Comparison of ENCODE assay signal across 9 mouse cellular contexts in the genomic region with DNA sequence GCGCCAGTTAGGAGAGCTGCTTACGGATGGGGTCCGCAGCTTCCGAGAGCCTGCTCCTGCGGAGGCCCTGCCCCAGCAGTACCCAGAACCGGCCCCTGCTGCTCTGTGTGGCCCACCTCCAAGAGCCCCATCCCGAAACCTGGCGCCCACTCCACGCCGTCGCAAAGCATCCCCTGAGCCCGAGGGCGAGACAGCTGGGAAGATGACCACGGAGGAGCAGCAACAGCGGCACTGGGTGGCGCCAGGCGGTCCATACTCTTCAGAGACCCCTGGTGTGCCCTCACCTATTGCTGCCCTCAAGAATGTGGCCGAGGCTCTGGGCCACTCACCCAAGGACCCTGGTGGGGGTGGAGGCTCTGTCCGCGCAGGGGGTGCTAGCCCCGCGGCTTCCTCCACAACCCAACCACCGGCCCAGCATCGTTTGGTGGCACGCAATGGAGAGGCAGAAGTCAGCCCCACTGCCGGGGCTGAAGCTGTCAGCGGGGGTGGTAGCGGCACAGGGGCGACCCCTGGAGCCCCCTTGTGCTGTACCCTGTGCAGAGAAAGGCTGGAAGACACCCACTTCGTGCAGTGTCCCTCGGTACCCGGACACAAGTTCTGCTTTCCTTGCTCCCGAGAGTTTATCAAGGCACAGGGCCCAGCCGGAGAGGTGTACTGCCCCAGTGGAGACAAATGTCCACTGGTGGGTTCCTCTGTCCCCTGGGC. TPM values are rescaled to one million over a fixed set of nuclear protein-coding genes. Genes with fewer than 3 reads are reported as not detected.
DNase-seq lines count a peak whose midpoint lies in the region; ATAC-seq and TF ChIP-seq lines count a peak whose summit lies in the region.
"Had no signal": no experiment of that assay in that cellular context is flagged by ENCODE, and none has a peak within 500 bp of the region (broad histone marks: within the 10 kb centered on the region; RNA-seq: fewer than 3 reads in every experiment).

No protein-coding gene starts in this region.

- TF ChIP-seq CTCF in hindbrain, postnatal 0 days (IDR thresholded peaks at IDR 0.05; ENCODE audit: low read depth) = no peak
- TF ChIP-seq CTCF in midbrain, postnatal 0 days (IDR thresholded peaks at IDR 0.05) = no peak

- no peaks in the 10 kb centered on the region for H3K27me3 ChIP-seq in heart, embryonic 16.5 days (ENCODE audit: control insufficient read depth, insufficient read depth, low read length)
- H3K27me3 ChIP-seq in embryonic facial prominence, embryonic 11.5 days (ENCODE audit: control insufficient read depth, insufficient read depth, low read length) = no peaks in the 10 kb centered on the region
- H3K27me3 ChIP-seq in hindbrain, postnatal 0 days (ENCODE audit: insufficient read depth, low read length) = no peaks in the 10 kb centered on the region
- H3K27me3 ChIP-seq in midbrain, postnatal 0 days (ENCODE audit: insufficient read depth, low read length) = no peaks in the 10 kb centered on the region

- H3K36me3 ChIP-seq in heart, embryonic 16.5 days (ENCODE audit: control insufficient read depth, insufficient read depth) = peaks cover 19% of the 10 kb centered on the region
- peaks cover 7% of the 10 kb centered on the region for H3K36me3 ChIP-seq in embryonic facial prominence, embryonic 11.5 days (replicated peaks; ENCODE audit: control insufficient read depth, insufficient read depth, low read depth, low read length)
- H3K36me3 ChIP-seq in hindbrain, postnatal 0 days (ENCODE audit: insufficient read depth, low read length) = no peaks in the 10 kb centered on the region
- H3K36me3 ChIP-seq in midbrain, postnatal 0 days (ENCODE audit: insufficient read depth, low read length) = peaks cover 21% of the 10 kb centered on the region

- H3K27ac ChIP-seq in heart, embryonic 16.5 days (ENCODE audit: low read length) = no peak overlapping the region
- no peak overlapping the region for H3K27ac ChIP-seq in embryonic facial prominence, embryonic 11.5 days (replicated peaks; ENCODE audit: low read depth, low read length)
- H3K27ac ChIP-seq in hindbrain, postnatal 0 days = no peak overlapping the region
- no peak overlapping the region for H3K27ac ChIP-seq in midbrain, postnatal 0 days (ENCODE audit: low read depth, low read length)

- H3K9ac ChIP-seq in heart, embryonic 16.5 days (ENCODE audit: low read length) = no peak overlapping the region
- peak overlapping the region; percentile 92; the same call in 1 of the 2 replicates for H3K9ac ChIP-seq in embryonic facial prominence, embryonic 11.5 days (replicated peaks; ENCODE audit: low read length)
- no peak overlapping the region; the same call in 1 of the 2 replicates for H3K9ac ChIP-seq in hindbrain, postnatal 0 days (replicated peaks; ENCODE audit: low read length)
- peak overlapping the region; percentile 91; the same call in 1 of the 2 replicates for H3K9ac ChIP-seq in midbrain, postnatal 0 days (replicated peaks; ENCODE audit: low read length, poor library complexity, severe bottlenecking)

- peaks cover 41% of the 10 kb centered on the region for H3K4me1 ChIP-seq in heart, embryonic 16.5 days (ENCODE audit: control insufficient read depth, insufficient read depth, low read length)
- H3K4me1 ChIP-seq in embryonic facial prominence, embryonic 11.5 days (ENCODE audit: control insufficient read depth, insufficient read depth, low read length) = peaks cover 14% of the 10 kb centered on the region
- peaks cover 19% of the 10 kb centered on the region for H3K4me1 ChIP-seq in hindbrain, postnatal 0 days (ENCODE audit: insufficient read depth, low read length)
- H3K4me1 ChIP-seq in midbrain, postnatal 0 days (ENCODE audit: insufficient read depth, low read length) = peaks cover 14% of the 10 kb centered on the region

- no peaks in the 10 kb centered on the region for H3K9me3 ChIP-seq in heart, embryonic 16.5 days (replicated peaks; ENCODE audit: control insufficient read depth, low read length)
- no peaks in the 10 kb centered on the region for H3K9me3 ChIP-seq in embryonic facial prominence, embryonic 11.5 days (replicated peaks; ENCODE audit: control insufficient read depth, low read length)
- no peaks in the 10 kb centered on the region for H3K9me3 ChIP-seq in hindbrain, postnatal 0 days (ENCODE audit: low read length)
- H3K9me3 ChIP-seq in midbrain, postnatal 0 days (ENCODE audit: low read length) = no peaks in the 10 kb centered on the region

- peak overlapping the region; percentile 100 for H3K4me2 ChIP-seq in heart, embryonic 16.5 days (ENCODE audit: low read depth, low read length)
- H3K4me2 ChIP-seq in embryonic facial prominence, embryonic 11.5 days (ENCODE audit: low read depth, low read length) = peak overlapping the region; percentile 98
- H3K4me2 ChIP-seq in hindbrain, postnatal 0 days (ENCODE audit: low read depth, low read length) = peak overlapping the region; percentile 91
- peak overlapping the region; percentile 95 for H3K4me2 ChIP-seq in midbrain, postnatal 0 days (ENCODE audit: low read depth, low read length, poor library complexity, severe bottlenecking)

- WGBS in heart, embryonic 16.5 days = 80% methylated on average over 34 of the region's 34 CpGs
- whole genome bisulfite sequencing in embryonic facial prominence, embryonic 11.5 days = 80% methylated on average over 34 of the region's 34 CpGs
- WGBS in hindbrain, postnatal 0 days = 72% methylated on average over 34 of the region's 34 CpGs
- 79% methylated on average over 34 of the region's 34 CpGs for WGBS in midbrain, postnatal 0 days

- 0 out of 2 replicates have a peak overlapping the region, but pooled peaks have one; percentile 94 for H3K4me3 ChIP-seq in heart, embryonic 16.5 days (ENCODE audit: low read length)
- peak overlapping the region; percentile 96 for H3K4me3 ChIP-seq in embryonic facial prominence, embryonic 11.5 days (ENCODE audit: low read depth, low read length)
- H3K4me3 ChIP-seq in hindbrain, postnatal 0 days (ENCODE audit: low read length) = peak overlapping the region; percentile 59; the same call in 1 of the 2 replicates
- peak overlapping the region; percentile 80; the same call in 1 of the 2 replicates for H3K4me3 ChIP-seq in midbrain, postnatal 0 days (ENCODE audit: low read depth, low read length)

- DNase-seq in heart, adult 18-20 months = no peak
- DNase-seq in embryonic facial prominence, embryonic 11.5 days (ENCODE audit: low spot score) = no peak
- DNase-seq in hindbrain, postnatal 0 days (ENCODE audit: low spot score) = no peak
- no peak for DNase-seq in midbrain, postnatal 0 days (ENCODE audit: low spot score)
- no peak for DNase-seq in embryo, embryonic 9.5 days (ENCODE audit: extremely low spot score)
- DNase-seq in embryo, embryonic 10.5 days (ENCODE audit: low spot score) = no peak
- DNase-seq in gastrocnemius, postnatal 25 days = no peak

- ATAC-seq in heart, embryonic 16.5 days (replicated peaks; ENCODE audit: extremely low read depth, insufficient read depth, low FRiP score) = no peak
- ATAC-seq in embryonic facial prominence, embryonic 11.5 days (replicated peaks; ENCODE audit: insufficient number of reproducible peaks, low FRiP score, low TSS enrichment, low read depth) = no peak
- ATAC-seq in hindbrain, postnatal 0 days = no peak
- no peak for ATAC-seq in midbrain, postnatal 0 days (ENCODE audit: low FRiP score)

RNA-seq across cellular contexts. Expression of gene Irf2bp1, which starts 1.7 kb away (rescaled TPM):
- 12.5 and 12.7 TPM in 2 replicates for polyA plus RNA-seq in heart, embryonic 16.5 days (2015; fragmentation: Nextera tagmentation; extraction: Ambion mirVana)
- 10 to 100 TPM; 22.4 to 23.1 TPM for total RNA-seq in heart, adult 18-20 months (2021)
- 27.9 and 28.3 TPM in 2 replicates for polyA plus RNA-seq in embryonic facial prominence, embryonic 11.5 days (2014; fragmentation: Nextera tagmentation; extraction: Ambion mirVana)
- total RNA-seq in hindbrain, postnatal 0 days (2014; rRNA removed) = 128 and 140 TPM in 2 replicates
- 20.0 and 22.4 TPM in 2 replicates for polyA plus RNA-seq in hindbrain, postnatal 0 days (2015; fragmentation: Nextera tagmentation; extraction: Ambion mirVana)
- total RNA-seq in midbrain, postnatal 0 days (2014; rRNA removed) = 115 and 133 TPM in 2 replicates
- polyA plus RNA-seq in midbrain, postnatal 0 days (2015; fragmentation: Nextera tagmentation; extraction: Ambion mirVana) = 25.6 and 26.1 TPM in 2 replicates
- 10 to 100 TPM; 13.7 to 14.3 TPM for total RNA-seq in gastrocnemius, postnatal 25 days (2021)

RNA-seq across cellular contexts. Expression of gene Mypop, which starts 14.5 kb away (rescaled TPM):
- polyA plus RNA-seq in heart, embryonic 16.5 days (2015; fragmentation: Nextera tagmentation; extraction: Ambion mirVana) = 1.8 and 1.9 TPM in 2 replicates
- 1 to 10 TPM; 3.6 to 4.0 TPM for total RNA-seq in heart, adult 18-20 months (2021)
- 4.3 and 5.3 TPM in 2 replicates for polyA plus RNA-seq in embryonic facial prominence, embryonic 11.5 days (2014; fragmentation: Nextera tagmentation; extraction: Ambion mirVana)
- total RNA-seq in hindbrain, postnatal 0 days (2014; rRNA removed) = 22.5 and 26.1 TPM in 2 replicates
- 5.6 and 6.0 TPM in 2 replicates for polyA plus RNA-seq in hindbrain, postnatal 0 days (2015; fragmentation: Nextera tagmentation; extraction: Ambion mirVana)
- total RNA-seq in midbrain, postnatal 0 days (2014; rRNA removed) = 16.0 and 21.2 TPM in 2 replicates
- polyA plus RNA-seq in midbrain, postnatal 0 days (2015; fragmentation: Nextera tagmentation; extraction: Ambion mirVana) = 4.7 and 5.0 TPM in 2 replicates
- 1 to 10 TPM; 4.3 to 4.9 TPM for total RNA-seq in gastrocnemius, postnatal 25 days (2021)

RNA-seq across cellular contexts. Expression of gene Foxa3, which starts 17.8 kb away (rescaled TPM):
- polyA plus RNA-seq in heart, embryonic 16.5 days (2015; fragmentation: Nextera tagmentation; extraction: Ambion mirVana) = 0.17 and 0.37 TPM in 2 replicates
- not detected for total RNA-seq in heart, adult 18-20 months (2021)
- not detected in 2 replicates for polyA plus RNA-seq in embryonic facial prominence, embryonic 11.5 days (2014; fragmentation: Nextera tagmentation; extraction: Ambion mirVana)
- not detected in 2 replicates for total RNA-seq in hindbrain, postnatal 0 days (2014; rRNA removed)
- not detected in 2 replicates for polyA plus RNA-seq in hindbrain, postnatal 0 days (2015; fragmentation: Nextera tagmentation; extraction: Ambion mirVana)
- total RNA-seq in midbrain, postnatal 0 days (2014; rRNA removed) = not detected in 2 replicates
- not detected in 2 replicates for polyA plus RNA-seq in midbrain, postnatal 0 days (2015; fragmentation: Nextera tagmentation; extraction: Ambion mirVana)
- not detected for total RNA-seq in gastrocnemius, postnatal 25 days (2021)

RNA-seq across cellular contexts. Expression of gene Nanos2, which starts 18.4 kb away (rescaled TPM):
- polyA plus RNA-seq in heart, embryonic 16.5 days (2015; fragmentation: Nextera tagmentation; extraction: Ambion mirVana) = not detected in 2 replicates
- total RNA-seq in heart, adult 18-20 months (2021) = not detected
- not detected in 2 replicates for polyA plus RNA-seq in embryonic facial prominence, embryonic 11.5 days (2014; fragmentation: Nextera tagmentation; extraction: Ambion mirVana)
- 1.3 and 2.6 TPM in 2 replicates for total RNA-seq in hindbrain, postnatal 0 days (2014; rRNA removed)
- polyA plus RNA-seq in hindbrain, postnatal 0 days (2015; fragmentation: Nextera tagmentation; extraction: Ambion mirVana) = 1.6 TPM in 2 replicates
- 1.7 and 3.7 TPM in 2 replicates for total RNA-seq in midbrain, postnatal 0 days (2014; rRNA removed)
- polyA plus RNA-seq in midbrain, postnatal 0 days (2015; fragmentation: Nextera tagmentation; extraction: Ambion mirVana) = 0.59 and 1.3 TPM in 2 replicates
- total RNA-seq in gastrocnemius, postnatal 25 days (2021) = not detected
- total RNA-seq: gastrocnemius, postnatal 4 days had no signal

RNA-seq across cellular contexts. Expression of gene Sympk, which starts 18.6 kb away (rescaled TPM):
- polyA plus RNA-seq in heart, embryonic 16.5 days (2015; fragmentation: Nextera tagmentation; extraction: Ambion mirVana) = 25.3 and 25.6 TPM in 2 replicates
- 10 to 100 TPM; 85.2 to 93.9 TPM for total RNA-seq in heart, adult 18-20 months (2021)
- polyA plus RNA-seq in embryonic facial prominence, embryonic 11.5 days (2014; fragmentation: Nextera tagmentation; extraction: Ambion mirVana) = 34.8 and 36.3 TPM in 2 replicates
- total RNA-seq in hindbrain, postnatal 0 days (2014; rRNA removed) = 85.4 and 88.0 TPM in 2 replicates
- 19.2 TPM in 2 replicates for polyA plus RNA-seq in hindbrain, postnatal 0 days (2015; fragmentation: Nextera tagmentation; extraction: Ambion mirVana)
- total RNA-seq in midbrain, postnatal 0 days (2014; rRNA removed) = 73.5 and 74.2 TPM in 2 replicates
- polyA plus RNA-seq in midbrain, postnatal 0 days (2015; fragmentation: Nextera tagmentation; extraction: Ambion mirVana) = 19.5 and 19.7 TPM in 2 replicates
- 10 to 100 TPM; 56.6 to 59.4 TPM for total RNA-seq in gastrocnemius, postnatal 25 days (2021)

Comparison
In these comparisons a context has a peak if more than half of its experiments do, and no peak if none do; other contexts are left out.
1. H3K9ac ChIP-seq: peak in embryonic facial prominence, embryonic 11.5 days (single experiment) and midbrain, postnatal 0 days (single experiment); none in heart, embryonic 16.5 days (single experiment) and hindbrain, postnatal 0 days (single experiment).
2. Peak in every context shown above with its lines, with median percentiles within 50 percentile points of each other: H3K4me2 ChIP-seq and H3K4me3 ChIP-seq.